Mouse (Mus musculus) embryo, embryonic 10.5 days (tissue): Measurements from ENCODE around the gene Chmp4b.

ENCODE experiments used
- DNase-seq: peaks from one replicate; pipeline ENCODE4 v3.0.0-alpha.2; 2015; ENCODE audit warnings: low spot score

The Chmp4b gene

DNA sequence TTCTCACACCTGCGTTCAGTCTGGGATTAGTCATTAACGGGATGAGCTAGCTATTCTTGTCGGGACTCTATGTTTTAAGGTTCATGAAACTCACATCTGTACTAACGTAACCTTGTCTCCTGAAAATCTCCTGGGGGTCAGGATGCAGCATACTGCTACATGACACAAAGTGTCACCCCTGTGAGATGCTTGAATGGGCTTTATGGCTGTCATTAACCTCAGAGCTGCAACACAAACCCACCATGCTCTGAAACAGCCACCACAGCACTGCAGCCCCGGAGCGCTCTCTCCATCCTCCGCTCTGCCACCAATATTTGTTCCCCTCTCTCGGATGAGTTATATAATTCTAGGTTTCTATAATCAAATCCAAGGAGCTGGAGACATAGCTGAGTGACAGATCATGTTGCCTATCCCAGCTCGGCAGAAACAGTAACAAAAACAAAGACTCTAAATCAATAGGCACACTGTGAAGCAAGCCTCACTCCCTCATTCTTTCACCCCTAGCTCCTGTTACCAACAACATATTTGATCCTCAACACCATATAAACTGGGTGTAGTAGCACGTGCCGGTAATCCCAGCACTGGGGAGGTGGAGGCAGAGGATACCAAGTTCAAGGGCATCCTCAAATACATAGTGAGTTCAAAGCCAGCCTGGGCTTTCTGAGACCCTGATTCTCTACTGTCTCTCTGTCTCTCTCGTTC lies 67.5 kb downstream of the Chmp4b start:
- DNase-seq, result no peak

DNA sequence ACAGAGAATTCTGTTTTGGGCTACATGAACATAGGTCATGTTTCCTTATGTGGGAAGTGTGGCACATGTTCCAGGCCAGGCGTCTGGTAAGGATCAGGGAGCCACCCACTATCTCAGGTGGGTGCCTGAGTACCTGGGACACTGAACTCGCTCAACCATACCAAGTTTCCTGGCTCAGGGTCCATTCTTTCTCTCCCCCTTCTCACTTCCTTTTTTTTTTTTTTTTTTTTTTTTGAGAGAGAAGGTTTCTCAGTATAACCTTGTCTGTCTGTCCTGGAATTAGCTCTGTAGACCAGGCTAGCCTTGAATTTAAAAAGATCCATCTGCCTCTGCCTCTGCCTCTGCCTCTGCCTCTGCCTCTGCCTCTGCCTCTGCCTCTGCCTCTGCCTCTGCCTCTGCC lies 68.8 kb downstream of the Chmp4b start:
- no peak for DNase-seq

DNA sequence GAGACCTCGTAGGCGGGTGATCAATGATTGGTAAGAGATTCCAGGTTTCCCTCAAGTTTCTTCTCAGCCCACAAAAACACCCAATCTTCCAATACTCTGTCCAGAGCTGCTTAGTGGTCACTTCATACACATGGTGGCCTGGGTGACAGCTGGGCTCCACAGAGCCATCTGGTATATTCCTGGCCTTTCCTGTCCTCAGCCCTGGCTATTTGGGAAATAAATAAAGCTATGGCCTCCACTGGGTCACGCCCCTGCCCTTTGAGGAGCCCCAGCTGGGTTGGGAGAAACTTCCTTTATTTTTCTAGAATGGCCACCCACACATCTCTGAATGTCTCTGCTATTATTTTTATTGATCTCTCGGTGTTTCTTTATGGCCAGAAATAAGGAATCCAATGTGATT lies 72.0 kb downstream of the Chmp4b start:
- no peak for DNase-seq

DNA sequence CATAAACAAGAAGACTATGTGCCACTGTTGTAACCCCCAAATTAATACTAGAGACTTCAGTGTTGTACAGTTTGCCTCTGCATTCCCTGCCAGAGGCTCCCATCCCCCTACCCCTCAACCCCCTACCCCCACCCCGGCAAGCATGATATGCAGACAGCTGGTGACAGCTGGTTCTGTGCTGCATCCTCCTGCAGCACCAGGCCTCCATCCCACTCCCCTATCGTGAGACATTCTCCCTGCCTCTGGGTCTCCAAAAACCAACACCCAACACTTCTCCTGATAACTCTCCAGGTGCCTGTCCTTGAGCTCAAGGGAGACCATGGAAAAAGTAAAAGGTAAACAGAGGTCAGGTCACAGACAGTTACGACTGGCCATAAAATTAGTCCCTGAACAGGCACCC lies 78.2 kb downstream of the Chmp4b start:
- no peak for DNase-seq

DNA sequence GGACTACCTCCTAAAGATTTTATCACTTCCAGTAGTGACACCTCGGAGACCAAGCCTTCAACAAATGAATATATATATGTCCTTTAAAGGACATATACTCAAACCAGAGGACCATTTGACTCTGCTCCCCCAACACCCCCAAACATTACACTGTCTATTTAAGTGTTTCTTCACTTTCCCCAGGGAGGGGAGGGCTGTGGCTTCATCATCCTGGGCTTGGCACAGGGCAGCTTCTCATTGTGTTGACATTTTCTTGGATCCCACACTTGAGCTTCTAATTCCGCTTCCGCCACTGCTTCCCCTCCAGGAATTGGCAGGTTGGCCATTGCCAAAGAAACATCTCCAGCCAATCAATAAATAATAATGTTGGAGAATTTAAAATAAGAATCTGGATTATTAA lies 79.3 kb downstream of the Chmp4b start:
- DNase-seq, result no peak

DNA sequence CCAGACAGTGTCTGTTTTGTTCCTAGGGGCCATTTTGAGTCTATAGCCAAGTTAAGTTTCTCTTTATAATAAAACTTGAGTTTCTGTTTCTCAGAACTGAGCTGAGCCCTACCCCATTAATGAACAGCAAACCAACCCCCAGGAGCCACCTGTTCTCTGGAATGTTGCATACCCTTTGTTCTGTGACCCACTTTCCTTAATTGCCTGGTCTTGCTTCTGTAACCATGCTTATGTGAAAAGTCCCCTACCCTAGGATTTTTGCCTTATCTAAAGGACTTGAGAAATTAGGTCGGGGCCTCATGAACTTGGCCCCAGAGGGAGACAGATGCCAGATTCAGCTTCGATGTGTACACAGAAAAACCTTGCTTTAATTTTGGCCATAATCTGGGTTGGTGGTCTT lies 80.4 kb downstream of the Chmp4b start:
- DNase-seq, result no peak

DNA sequence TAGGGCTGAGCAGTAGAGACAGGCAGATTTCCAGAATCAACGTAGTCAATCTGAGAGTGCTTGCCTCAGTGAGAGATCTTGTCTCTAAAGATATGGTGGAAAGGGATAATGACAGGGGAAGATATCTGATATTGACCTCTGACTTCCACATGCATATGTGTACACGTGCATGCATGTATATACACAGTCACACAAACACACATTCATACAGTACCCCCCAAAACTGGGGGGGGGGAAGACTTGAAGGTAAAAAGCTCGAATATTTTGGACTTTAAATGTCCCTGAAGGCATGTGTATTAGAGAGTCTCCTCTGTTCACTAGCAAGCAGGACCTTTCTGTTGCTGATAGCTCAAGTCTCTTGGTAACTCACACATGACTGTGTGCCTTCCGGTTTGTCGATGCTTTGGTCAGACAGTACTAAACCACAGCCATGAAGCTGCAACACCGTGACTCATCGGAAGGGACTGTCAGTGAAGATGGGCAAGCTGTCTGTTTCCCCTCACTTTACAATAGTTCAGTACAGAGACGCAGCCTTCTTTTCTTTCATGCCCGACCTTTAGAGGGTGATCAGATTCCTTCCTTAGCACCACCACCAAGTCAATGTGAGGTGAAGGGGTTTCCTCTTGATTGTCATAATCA lies 81.1 kb downstream of the Chmp4b start:
- DNase-seq, result no peak

DNA sequence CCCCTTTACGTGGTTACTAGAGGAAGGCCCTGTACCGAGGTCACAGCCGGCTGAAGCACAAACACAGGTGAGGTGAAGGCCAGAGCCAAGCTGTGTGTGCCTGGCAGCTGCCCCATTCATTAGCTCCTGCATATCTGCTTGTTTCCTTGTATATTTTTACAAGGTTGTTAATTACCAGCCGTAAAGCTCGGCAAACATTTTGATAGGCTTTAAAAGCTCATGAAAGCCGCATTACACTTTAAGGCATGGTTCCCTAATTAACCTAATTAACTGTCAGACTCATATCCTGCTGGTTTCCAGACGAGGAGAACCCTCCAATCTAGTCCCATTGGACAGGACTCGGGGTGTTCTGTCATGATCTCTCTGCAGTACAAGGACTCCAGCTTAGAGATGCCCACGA lies 83.5 kb downstream of the Chmp4b start:
- no peak for DNase-seq

DNA sequence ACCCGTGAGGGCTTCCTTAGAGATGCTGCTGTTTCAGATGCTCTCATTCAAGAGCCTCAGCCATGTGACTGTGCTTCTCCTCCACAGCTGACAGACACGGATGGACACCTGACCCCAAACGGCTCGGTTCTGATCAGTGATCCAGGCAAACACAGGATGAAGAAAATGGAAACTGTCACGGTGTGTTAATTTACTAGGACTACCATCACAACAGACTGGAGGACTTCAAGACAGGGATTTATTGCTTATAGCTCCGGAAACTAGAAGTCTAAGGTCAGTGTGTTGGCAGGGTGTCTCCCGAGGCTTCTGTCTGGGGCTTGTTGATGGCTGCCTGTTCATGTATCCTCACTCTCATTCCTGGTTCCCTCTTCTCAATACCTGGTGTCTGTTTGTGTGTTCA lies 83.9 kb downstream of the Chmp4b start:
- DNase-seq, result no peak

DNA sequence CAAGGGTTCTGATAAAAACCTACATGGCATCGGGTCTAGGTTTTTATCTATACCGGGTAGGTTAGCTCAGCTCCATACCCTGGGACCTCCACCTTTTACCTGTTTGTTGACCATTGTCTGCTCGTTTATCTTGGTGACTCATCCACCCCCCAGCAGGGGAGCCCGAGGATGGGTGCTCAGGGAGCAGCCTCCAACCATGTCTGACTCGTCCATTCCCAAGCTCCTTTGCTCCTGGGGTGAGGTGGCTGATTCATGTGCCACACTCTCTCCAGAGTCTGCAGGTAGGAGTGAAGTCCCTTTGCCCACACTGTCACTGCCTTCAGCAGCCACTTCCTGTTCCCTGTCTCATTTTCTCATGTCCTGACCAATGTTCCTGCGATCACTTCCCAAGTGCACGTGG lies 84.5 kb downstream of the Chmp4b start:
- DNase-seq, result no peak

DNA sequence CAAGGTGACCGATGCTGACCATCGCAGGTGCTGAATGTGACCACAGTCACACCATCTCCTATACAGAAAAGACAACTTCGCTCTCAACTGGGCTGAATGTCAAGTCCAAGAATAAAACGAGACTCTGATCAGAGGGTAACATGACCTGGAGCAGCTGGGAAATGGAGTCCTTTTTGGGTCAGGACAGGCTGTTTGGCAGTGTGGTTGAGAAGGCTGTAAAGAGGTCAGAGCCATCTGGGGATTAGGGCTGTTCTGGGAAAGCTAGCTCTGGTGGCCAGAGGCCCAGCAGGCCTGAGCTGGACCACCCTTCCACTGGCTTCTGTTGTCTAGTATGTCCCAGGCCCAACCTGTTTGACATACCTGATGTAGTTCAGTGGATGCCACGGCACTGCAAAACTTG lies 87.1 kb downstream of the Chmp4b start:
- DNase-seq, result no peak

DNA sequence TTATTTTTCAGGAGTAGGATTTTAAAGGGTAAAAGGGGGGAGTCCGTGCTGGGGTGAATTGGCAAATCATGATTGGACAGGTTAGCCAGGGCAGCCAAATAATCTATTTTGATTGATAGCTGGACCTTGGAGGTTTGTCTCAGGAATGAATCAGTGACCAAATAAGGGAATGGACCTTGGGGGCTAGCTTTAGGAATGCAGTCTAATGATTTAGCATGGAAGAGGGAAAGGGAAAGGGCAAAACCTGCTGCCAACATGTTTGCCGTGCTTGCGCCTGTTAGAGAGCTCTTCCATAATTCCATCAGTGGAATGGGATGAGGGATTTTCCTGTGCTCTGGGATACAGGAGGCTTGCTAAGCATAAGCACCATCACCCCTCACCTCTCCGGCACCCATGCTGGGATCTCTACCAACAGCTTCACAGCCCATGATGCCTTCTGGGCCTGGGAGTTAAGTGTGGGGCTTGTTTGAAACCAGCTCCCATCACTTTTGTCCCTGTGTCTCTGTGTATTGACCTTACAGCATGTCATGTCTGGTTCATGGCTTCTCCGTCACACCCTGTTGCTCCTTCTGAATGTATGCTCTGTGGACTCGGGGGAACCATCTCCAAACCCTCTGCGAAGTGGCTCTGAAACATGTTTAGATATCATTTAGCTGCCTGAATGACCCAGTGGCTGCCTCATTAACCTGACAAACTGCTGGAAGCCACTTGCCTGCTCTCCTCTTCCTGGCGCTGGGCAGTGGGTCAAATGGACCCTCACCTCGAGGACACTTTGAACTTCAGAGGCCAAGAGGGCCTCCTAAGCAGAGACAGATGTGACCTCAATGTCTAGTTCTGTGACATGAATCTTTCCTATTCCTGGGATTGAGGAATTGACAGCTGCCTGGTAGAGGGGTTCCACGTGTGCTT lies 91.7 kb downstream of the Chmp4b start:
- peak; percentile 54 for DNase-seq

DNA sequence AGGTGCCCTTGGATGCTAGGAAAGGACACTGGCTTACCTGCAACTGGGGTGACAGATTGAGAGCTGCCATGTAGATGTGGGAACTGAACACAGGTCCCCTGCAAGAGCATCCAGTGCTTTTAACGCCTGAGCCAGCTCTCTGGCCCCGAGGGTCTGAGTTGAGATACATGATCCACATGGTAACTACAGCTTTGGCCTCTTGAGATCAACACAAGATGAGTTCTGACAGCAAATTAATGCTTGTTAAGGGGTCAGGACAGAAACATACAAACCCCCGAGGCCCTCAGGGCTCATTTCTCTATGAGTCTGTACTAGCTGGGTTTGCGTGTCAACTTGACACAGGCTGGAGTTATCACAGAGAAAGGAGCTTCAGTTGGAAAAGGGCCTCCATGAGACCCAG lies 92.4 kb downstream of the Chmp4b start:
- peak; percentile 35 for DNase-seq
